Mouse (Mus musculus) thymus, adult 2 months (tissue): ENCODE data around the gene Hoxa5.

ENCODE experiments used
- CTCF ChIP-seq: fragments of 200-500 bp; IDR thresholded peaks from 2 replicates; pipeline ENCODE4 v1.5.1; 2012; ENCODE audit warnings: mild to moderate bottlenecking, control low read depth, low read length, moderate library complexity, borderline replicate concordance; ENCODE audit not compliant: control insufficient read depth, poor library complexity, insufficient read depth; ENCODE audit errors: extremely low read depth
- POLR2A ChIP-seq: fragments of 200-500 bp; IDR thresholded peaks from 2 replicates; pipeline ENCODE4 v1.6.1; 2012; ENCODE audit warnings: mild to moderate bottlenecking, low read length, control low read depth, moderate library complexity; ENCODE audit not compliant: control insufficient read depth, poor library complexity, insufficient read depth; ENCODE audit errors: extremely low read depth

DNA sequence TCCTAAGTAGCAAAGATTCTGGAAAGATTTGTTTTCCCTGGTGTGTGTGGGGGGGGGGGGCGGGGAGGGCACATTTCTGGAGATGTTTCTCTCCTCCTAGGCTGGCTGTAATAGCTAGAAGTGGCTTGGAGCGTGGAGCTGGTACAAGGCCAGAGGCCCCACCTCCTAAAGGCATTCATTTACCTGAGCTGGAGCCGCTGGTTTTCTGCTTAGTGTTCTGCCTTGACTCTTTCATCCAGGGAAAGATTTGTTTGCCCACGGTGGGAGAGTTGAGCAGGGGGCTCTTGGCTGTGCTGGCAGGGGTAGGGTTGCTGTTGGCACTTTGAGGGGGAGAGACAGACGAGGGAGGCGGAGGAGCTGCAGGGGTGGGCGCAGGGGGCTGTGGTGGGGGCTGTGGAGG is 32.4 kb downstream of the Hoxa5 start:
- no peak for TF ChIP-seq CTCF
- no peak for TF ChIP-seq POLR2A
